Mouse (Mus musculus): Measurements from ENCODE around the gene Adssl1.

DNA sequence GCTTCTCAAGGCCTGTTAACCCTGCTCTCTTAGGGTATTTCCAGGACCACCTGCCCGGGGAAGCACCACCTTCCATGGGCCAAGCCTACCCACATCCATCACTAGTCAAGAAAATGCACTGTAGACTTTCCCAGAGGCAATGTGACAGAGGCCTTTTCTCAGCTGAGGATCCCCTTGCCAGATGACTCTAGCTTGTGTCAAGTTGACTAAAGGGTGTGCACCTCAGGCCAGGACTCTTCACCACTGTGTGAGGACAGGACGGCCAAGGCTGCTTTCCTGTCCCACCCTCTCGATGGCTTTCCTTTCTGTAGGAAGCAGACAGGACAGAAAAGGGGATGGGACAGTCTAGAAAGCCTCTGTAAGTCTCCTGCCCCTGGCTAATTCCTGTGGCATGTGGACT, 28.1 kb upstream of the Adssl1 start:
- TF ChIP-seq CTCF (IDR thresholded peaks at IDR 0.05; ENCODE audit: extremely low read depth, insufficient read depth, low read length) (no peak), POLR2A (IDR thresholded peaks at IDR 0.05; ENCODE audit: extremely low read depth, insufficient read depth, low read length) (no peak)

Measured in cortical plate, adult 2 months (tissue).